Mouse (Mus musculus) liver, postnatal 0 days (tissue): ENCODE measurements around the gene Mroh3. TPM values are rescaled to one million over a fixed set of nuclear protein-coding genes. Genes with fewer than 3 reads are reported as not detected.
A peak's percentile ranks its signal among the peaks of the same experiment; 100 is the strongest.

Source experiments
- ATAC-seq: fragments of 200-750 bp; cut with Nextera tagmentation; 2 replicates; pipeline ENCODE4 v1.8.0; 2017; ENCODE audit warnings: mild to moderate bottlenecking, moderate library complexity
- DNase-seq: peaks from one replicate; pipeline ENCODE4 v3.0.0-alpha.2; 2016
- H3K27ac ChIP-seq: fragments of 300-500 bp; sonication (generic); 2 replicates; pipeline ENCODE4 v1.5.1; 2014; ENCODE audit warnings: antibody characterized with exemption, moderate library complexity, mild to moderate bottlenecking, low read depth
- H3K27me3 ChIP-seq: fragments of 300-500 bp; sonication (generic); 2 replicates; pipeline ENCODE4 v1.6.1; 2014; ENCODE audit warnings: low read length, control low read depth, mixed read lengths; ENCODE audit not compliant: insufficient read depth
- H3K36me3 ChIP-seq: fragments of 300-500 bp; sonication (generic); replicated peaks from 2 replicates; pipeline ENCODE4 v1.6.1; 2014; ENCODE audit warnings: mild to moderate bottlenecking, control low read depth, low read length, moderate library complexity, mixed read lengths; ENCODE audit not compliant: insufficient read depth
- H3K4me1 ChIP-seq: fragments of 300-500 bp; sonication (generic); 2 replicates; pipeline ENCODE4 v1.6.1; 2014; ENCODE audit warnings: antibody characterized with exemption, mild to moderate bottlenecking, control low read depth; ENCODE audit not compliant: insufficient read depth
- H3K4me2 ChIP-seq: fragments of 300-500 bp; sonication (generic); 2 replicates; pipeline ENCODE4 v1.6.1; 2014; ENCODE audit warnings: low read depth, mild to moderate bottlenecking, low read length, moderate library complexity, mixed read lengths
- H3K4me3 ChIP-seq: fragments of 300-500 bp; sonication (generic); 2 replicates; pipeline ENCODE4 v1.5.1; 2014; ENCODE audit warnings: low read depth, low read length
- H3K9ac ChIP-seq: fragments of 300-500 bp; sonication (generic); replicated peaks from 2 replicates; pipeline ENCODE4 v1.6.1; 2014; ENCODE audit warnings: mild to moderate bottlenecking, moderate library complexity
- H3K9me3 ChIP-seq: fragments of 300-500 bp; sonication (generic); 2 replicates; pipeline ENCODE4 v1.6.1; 2016; ENCODE audit warnings: mild to moderate bottlenecking, control low read depth, low read length, mixed read lengths
- CTCF ChIP-seq: sonication (generic); IDR thresholded peaks from 2 replicates; pipeline ENCODE4 v1.5.1; 2016; ENCODE audit warnings: antibody characterized with exemption, low read depth
- EP300 ChIP-seq: IDR thresholded peaks from 2 replicates; pipeline ENCODE4 v1.6.1; 2016; ENCODE audit warnings: antibody characterized with exemption, low read depth, mild to moderate bottlenecking
- WGBS: fragments of 180-500 bp; shearing (Covaris S2); extraction: QIAGEN DNeasy Blood & Tissue Kit; methylation state at CpG from one replicate; pipeline ENCODE4 v1.1.7; 2014; ENCODE audit not compliant: insufficient replicate concordance; 5-methylcytosine and 5-hydroxymethylcytosine counted together
- polyA plus RNA-seq: library from polyadenylated mRNA; unstranded; fragments of >200 nt; fragmentation: Nextera tagmentation; extraction: Ambion mirVana; gene quantifications from 2 replicates; pipeline ENCODE4 v1.2.1, GENCODE M21; 2015

The Mroh3 gene
- not detected in 2 replicates for polyA plus RNA-seq

DNA sequence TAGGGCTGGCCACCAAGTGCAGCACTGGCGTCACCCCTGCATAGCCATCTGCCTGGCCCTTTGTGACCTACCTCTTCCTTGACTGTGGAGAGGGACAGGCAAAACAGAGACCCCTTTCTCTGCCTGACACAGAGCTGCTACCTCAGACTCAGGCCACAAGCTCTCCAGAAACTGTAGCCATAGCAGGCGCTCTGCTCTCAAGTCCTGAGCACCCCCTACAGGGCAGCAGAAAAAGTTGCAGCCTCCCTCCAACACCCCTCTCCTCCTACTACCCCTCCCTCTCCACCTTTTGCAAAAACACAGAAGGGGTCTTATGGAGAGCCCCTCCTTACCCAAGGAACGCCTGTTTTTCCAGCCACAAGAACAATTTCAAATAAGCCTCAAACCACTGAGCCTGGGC lies at the start of gene Mroh3:
Mroh3 (minus strand) TSS at position 26 of the 400 bp plus-strand sequence.
- no peak within 1 kb of the TSS for H3K4me3 ChIP-seq
- no peak within 1 kb of the TSS for H3K9ac ChIP-seq
- no peak within 1 kb of the TSS for H3K4me2 ChIP-seq
- DNase-seq (no peak), ATAC-seq (no peak)
- H3K4me1 ChIP-seq, result no peaks in the 10 kb centered on the region
- H3K27me3 ChIP-seq, result no peaks in the 10 kb centered on the region
- TF ChIP-seq EP300 (no peak), CTCF (peak; percentile 72)
- H3K27ac ChIP-seq, result no peak within 1 kb of the TSS
- no peaks in the 10 kb centered on the region for H3K9me3 ChIP-seq
- 45% methylated on average over 3 of the region's 3 CpGs for WGBS
- H3K36me3 ChIP-seq, result no peaks in the 10 kb centered on the region

GRCm38 (mm10) chr1:136260635-136261238 lies 48.1 kb upstream of the Mroh3 start, which contains the start of gene Gpr25:
Gene Gpr25, minus strand, starts transcription at chr1:136260873.
- 13% methylated on average over 28 of the region's 28 CpGs for WGBS
- Histone ChIP-seq H3K4me3 (peak within 1 kb of the TSS; percentile 43), H3K9ac (0 out of 2 replicates have a peak within 1 kb of the TSS, but pooled peaks have one; percentile 2), H3K27ac (no peak within 1 kb of the TSS), H3K27me3 (peaks cover 59% of the 10 kb centered on the region), H3K4me2 (peak within 1 kb of the TSS; percentile 82), H3K36me3 (no peaks in the 10 kb centered on the region), H3K4me1 (peaks cover 12% of the 10 kb centered on the region), H3K9me3 (no peaks in the 10 kb centered on the region)
- TF ChIP-seq EP300 (no peak), CTCF (no peak)
- no peak for DNase-seq
- ATAC-seq, result peak; percentile 31

GRCm38 (mm10) chr1:136259893-136260634 lies 47.4 kb upstream of the Mroh3 start:
- peaks cover 63% of the 10 kb centered on the region for H3K27me3 ChIP-seq
- H3K9me3 ChIP-seq, result no peaks in the 10 kb centered on the region
- peak; percentile 46 for DNase-seq
- H3K4me2 ChIP-seq, result peak overlapping the region; percentile 82
- 0 out of 2 replicates have a peak overlapping the region, but pooled peaks have one; percentile 2 for H3K9ac ChIP-seq
- H3K27ac ChIP-seq, result no peak overlapping the region
- 1% methylated on average over 84 of the region's 95 CpGs for WGBS
- peak overlapping the region; percentile 43 for H3K4me3 ChIP-seq
- peak; percentile 78 for ATAC-seq
- TF ChIP-seq CTCF (no peak), EP300 (no peak)
- no peaks in the 10 kb centered on the region for H3K36me3 ChIP-seq
- H3K4me1 ChIP-seq, result peaks cover 12% of the 10 kb centered on the region

GRCm38 (mm10) chr1:136259543-136259892 lies 46.9 kb upstream of the Mroh3 start:
- Histone ChIP-seq H3K9ac (no peak overlapping the region), H3K27ac (no peak overlapping the region), H3K27me3 (peaks cover 63% of the 10 kb centered on the region), H3K4me2 (peak overlapping the region; percentile 82), H3K9me3 (no peaks in the 10 kb centered on the region), H3K4me3 (peak overlapping the region; percentile 43), H3K36me3 (no peaks in the 10 kb centered on the region), H3K4me1 (peaks cover 12% of the 10 kb centered on the region)
- no peak for DNase-seq
- TF ChIP-seq CTCF (no peak), EP300 (no peak)
- 8% methylated on average over 16 of the region's 16 CpGs for WGBS
- ATAC-seq, result no peak

GRCm38 (mm10) chr1:136258495-136258894 lies 45.9 kb upstream of the Mroh3 start:
- ATAC-seq (no peak), DNase-seq (no peak)
- H3K36me3 ChIP-seq, result no peaks in the 10 kb centered on the region
- peaks cover 63% of the 10 kb centered on the region for H3K27me3 ChIP-seq
- no peaks in the 10 kb centered on the region for H3K9me3 ChIP-seq
- no peak overlapping the region for H3K4me3 ChIP-seq
- H3K27ac ChIP-seq, result no peak overlapping the region
- no peak for TF ChIP-seq EP300
- TF ChIP-seq CTCF, result no peak
- no peak overlapping the region for H3K9ac ChIP-seq
- H3K4me1 ChIP-seq, result peaks cover 12% of the 10 kb centered on the region
- WGBS, result 62% methylated on average over 9 of the region's 9 CpGs
- H3K4me2 ChIP-seq, result no peak overlapping the region

GRCm38 (mm10) chr1:136255657-136256056 lies 43.0 kb upstream of the Mroh3 start:
- DNase-seq (no peak), ATAC-seq (no peak)
- no peak for TF ChIP-seq EP300
- TF ChIP-seq CTCF, result no peak
- no peak overlapping the region for H3K27ac ChIP-seq
- H3K4me2 ChIP-seq, result no peak overlapping the region
- H3K9ac ChIP-seq, result no peak overlapping the region
- 45% methylated on average over 8 of the region's 8 CpGs for WGBS
- peaks cover 41% of the 10 kb centered on the region for H3K27me3 ChIP-seq
- no peaks in the 10 kb centered on the region for H3K9me3 ChIP-seq
- H3K4me3 ChIP-seq, result no peak overlapping the region
- H3K4me1 ChIP-seq, result peaks cover 11% of the 10 kb centered on the region
- H3K36me3 ChIP-seq, result no peaks in the 10 kb centered on the region
